Mouse (Mus musculus): ENCODE data around the gene Samd14. TPM values are rescaled to one million over a fixed set of nuclear protein-coding genes. Genes with fewer than 3 reads are reported as not detected.

The Samd14 gene
- polyA plus RNA-seq (2012; rRNA removed; ENCODE audit: low replicate concordance), result 2.4 and 19.4 TPM in 2 replicates

DNA sequence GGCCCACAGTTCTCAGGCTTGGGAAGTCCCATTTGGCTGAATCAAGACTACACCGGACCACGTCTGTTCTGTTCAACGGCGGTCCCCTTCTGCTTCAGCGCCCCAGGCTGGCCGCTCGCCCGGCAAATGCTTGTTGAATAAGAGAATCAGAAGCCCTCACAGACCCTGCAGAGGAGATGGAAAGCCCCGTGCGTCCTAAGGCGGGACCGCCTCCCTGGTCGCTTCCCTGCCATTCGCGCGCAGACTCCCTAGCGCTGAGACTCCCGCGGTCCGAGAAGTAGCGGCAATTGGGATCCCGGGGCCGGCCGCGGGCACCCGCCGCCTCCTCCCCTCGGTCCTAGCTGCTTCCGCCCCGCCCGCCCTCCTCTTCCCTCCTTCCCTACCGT lies at the start of gene Samd14:
Samd14 (plus strand) TSS at position 251 of the 386 bp plus-strand sequence.

DNA sequence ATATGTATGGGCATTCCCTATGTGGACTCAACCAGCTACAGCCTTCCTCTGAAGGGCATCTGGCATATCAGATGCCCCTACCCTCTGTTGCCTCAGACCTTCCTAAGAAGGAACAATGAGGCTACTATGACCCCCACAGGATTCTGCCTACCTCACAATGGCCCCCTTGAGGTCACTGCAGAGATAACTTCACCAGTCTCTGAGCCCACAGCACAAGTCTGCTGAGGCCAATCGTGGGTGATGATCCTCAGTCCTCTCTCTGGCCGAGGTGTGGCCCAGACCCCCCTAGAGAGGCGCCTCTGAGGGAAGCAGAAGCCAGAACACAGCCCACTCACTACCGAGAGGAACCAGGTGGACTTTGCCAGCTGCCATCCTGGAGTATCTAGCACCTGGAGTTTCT lies 42.3 kb upstream of the Samd14 start, which contains the start of gene Hils1:
Hils1 (plus strand) TSS at position 175 of the 400 bp plus-strand sequence.

DNA sequence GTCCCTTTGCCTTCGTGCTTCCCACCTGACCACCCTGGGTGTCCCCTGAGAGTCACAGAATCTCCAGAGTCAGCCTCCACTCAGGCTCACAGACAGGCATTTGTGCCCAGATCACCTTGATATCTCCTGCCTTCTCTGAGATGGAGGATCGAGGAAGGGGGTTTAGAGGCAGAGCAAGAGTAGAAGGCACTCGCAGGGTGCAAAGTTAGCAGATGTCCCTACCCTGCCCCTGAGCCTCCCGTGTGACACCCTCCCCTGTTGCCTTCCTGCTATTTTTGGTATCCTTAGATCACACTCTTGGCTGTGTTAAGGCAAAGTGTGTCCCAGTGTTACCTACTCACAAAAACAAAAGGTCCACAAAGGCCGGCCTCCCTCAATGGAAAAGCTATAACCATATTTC lies 33.5 kb upstream of the Samd14 start, which contains the start of gene Sgca:
Sgca (minus strand) TSS at position 129 of the 400 bp plus-strand sequence.

DNA sequence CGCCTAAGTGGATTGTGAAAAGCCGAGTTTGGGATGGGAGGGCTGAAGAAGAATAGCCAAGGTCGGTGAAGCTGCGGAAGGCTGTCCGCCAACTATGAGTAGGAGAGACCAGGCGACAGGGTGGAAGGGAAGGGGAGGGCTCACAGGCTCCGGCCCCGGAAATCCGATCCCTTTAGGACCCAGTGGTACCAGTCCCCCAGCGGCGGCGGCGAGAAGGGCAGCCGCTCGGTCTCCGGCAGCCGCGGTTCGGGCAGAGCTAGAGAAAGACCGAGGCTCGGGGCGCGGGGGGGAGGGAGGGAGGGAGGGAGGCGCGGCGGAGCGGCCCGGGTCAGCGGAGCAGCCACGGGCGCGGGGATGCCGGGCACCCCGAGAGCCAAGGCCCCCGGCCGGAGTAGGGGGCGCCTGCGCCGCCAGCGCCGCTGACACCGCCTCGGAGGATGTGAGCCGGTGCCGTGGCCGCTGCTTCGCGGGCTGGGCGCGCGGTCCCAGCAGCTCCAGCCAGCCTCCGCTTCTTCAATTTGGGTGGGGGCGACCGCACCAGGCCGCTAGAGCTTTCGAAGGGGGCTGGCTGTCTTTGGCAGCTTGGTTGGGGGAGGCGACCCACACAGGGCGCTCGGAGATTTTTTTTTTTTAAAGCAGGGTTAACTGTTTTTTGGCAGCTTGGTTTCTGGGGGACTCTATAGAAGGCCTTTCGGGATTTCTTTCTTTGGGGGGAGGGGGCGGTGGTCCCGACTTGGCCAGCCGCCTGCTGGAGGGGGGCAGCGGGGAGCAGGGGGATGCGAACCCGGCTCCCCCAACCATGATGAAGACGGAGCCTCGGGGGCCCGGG lies 18.7 kb upstream of the Samd14 start, which contains the start of gene Ppp1r9b:
Ppp1r9b (plus strand) TSS at position 287 of the 829 bp plus-strand sequence.

DNA sequence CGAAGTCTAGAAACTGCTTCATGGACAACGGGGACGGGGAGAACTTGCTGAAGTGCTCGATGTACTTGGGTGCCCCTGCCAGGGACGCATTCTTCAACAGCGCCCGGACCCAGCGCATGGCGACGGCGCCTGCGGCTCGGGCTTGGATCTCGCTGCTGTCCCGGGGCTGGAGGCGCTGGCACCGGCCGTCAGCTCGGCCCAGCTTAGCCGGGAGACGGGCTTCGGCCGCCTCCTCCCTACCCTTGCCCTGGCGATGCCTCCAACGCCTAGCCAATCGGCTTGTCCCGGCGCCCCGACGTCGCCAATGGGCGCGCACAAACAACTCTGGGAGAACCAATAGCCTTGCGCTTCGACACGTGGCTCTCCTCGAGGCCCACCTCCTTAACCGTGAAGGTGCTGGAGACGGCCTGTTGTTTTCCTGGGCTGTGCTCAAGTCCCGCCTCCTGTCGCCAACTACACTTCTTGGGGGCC lies 31.5 kb downstream of the Samd14 start, which contains the start of gene Pdk2:
Pdk2 (minus strand) TSS at position 216 of the 471 bp plus-strand sequence.

Other genes with a start within 250 kb of the Samd14 start
- not detected in 2 replicates for gene Tmem92, start 227.2 kb upstream of the Samd14 start, polyA plus RNA-seq (2012; rRNA removed; ENCODE audit: low replicate concordance)
- 205 and 642 TPM in 2 replicates for gene Col1a1, start 73.7 kb upstream of the Samd14 start, polyA plus RNA-seq (2012; rRNA removed; ENCODE audit: low replicate concordance)
- not detected in 2 replicates for gene Hils1, start 42.3 kb upstream of the Samd14 start, polyA plus RNA-seq (2012; rRNA removed; ENCODE audit: low replicate concordance)
- gene Sgca, start 33.6 kb upstream of the Samd14 start, polyA plus RNA-seq (2012; rRNA removed; ENCODE audit: low replicate concordance), result 2.6 and 16.3 TPM in 2 replicates
- 58.5 and 68.7 TPM in 2 replicates for gene Ppp1r9b, start 18.8 kb upstream of the Samd14 start, polyA plus RNA-seq (2012; rRNA removed; ENCODE audit: low replicate concordance)
- gene Pdk2, start 31.5 kb downstream of the Samd14 start, polyA plus RNA-seq (2012; rRNA removed; ENCODE audit: low replicate concordance), result 84.5 and 117 TPM in 2 replicates
- gene Itga3, start 66.9 kb downstream of the Samd14 start, polyA plus RNA-seq (2012; rRNA removed; ENCODE audit: low replicate concordance), result 10.6 and 43.9 TPM in 2 replicates
- 0.07 and 0.21 TPM in 2 replicates for gene Dlx3, start 110.2 kb downstream of the Samd14 start, polyA plus RNA-seq (2012; rRNA removed; ENCODE audit: low replicate concordance)
- gene Dlx4, start 136.4 kb downstream of the Samd14 start, polyA plus RNA-seq (2012; rRNA removed; ENCODE audit: low replicate concordance), result 0.27 and 0.43 TPM in 2 replicates